Mouse (Mus musculus) liver, embryonic 12.5 days (tissue): ENCODE results near the gene Numbl. TPM values are rescaled to one million over a fixed set of nuclear protein-coding genes. Genes with fewer than 3 reads are reported as not detected.
A peak's percentile ranks its signal among the peaks of the same experiment; 100 is the strongest.

Source experiments
- ATAC-seq: fragments of 200-750 bp; cut with Nextera tagmentation; 2 replicates; pipeline ENCODE4 v1.8.0; 2017; ENCODE audit warnings: moderate number of reproducible peaks, mild to moderate bottlenecking, moderate library complexity
- H3K27ac ChIP-seq: fragments of 300-500 bp; sonication (generic); 2 replicates; pipeline ENCODE4 v1.5.1; 2016; ENCODE audit warnings: mild to moderate bottlenecking
- H3K27me3 ChIP-seq: fragments of 300-500 bp; sonication (generic); replicated peaks from 2 replicates; pipeline ENCODE4 v1.6.1; 2016; ENCODE audit warnings: mild to moderate bottlenecking, moderate library complexity
- H3K36me3 ChIP-seq: fragments of 300-500 bp; sonication (generic); 2 replicates; pipeline ENCODE4 v1.6.1; 2016; ENCODE audit warnings: mild to moderate bottlenecking, moderate library complexity
- H3K4me1 ChIP-seq: fragments of 300-500 bp; sonication (generic); 2 replicates; pipeline ENCODE4 v1.6.1; 2016
- H3K4me2 ChIP-seq: fragments of 300-500 bp; sonication (generic); 2 replicates; pipeline ENCODE4 v1.6.1; 2016; ENCODE audit warnings: mild to moderate bottlenecking, moderate library complexity
- H3K4me3 ChIP-seq: fragments of 300-500 bp; sonication (generic); 2 replicates; pipeline ENCODE4 v1.5.1; 2016; ENCODE audit warnings: mild to moderate bottlenecking, moderate library complexity
- H3K9ac ChIP-seq: fragments of 300-500 bp; sonication (generic); 2 replicates; pipeline ENCODE4 v1.6.1; 2016; ENCODE audit warnings: mild to moderate bottlenecking, moderate library complexity
- H3K9me3 ChIP-seq: fragments of 300-500 bp; sonication (generic); replicated peaks from 2 replicates; pipeline ENCODE4 v1.6.1; 2016; ENCODE audit warnings: mild to moderate bottlenecking, moderate library complexity
- WGBS: fragments of 180-500 bp; shearing (Covaris S2); methylation state at CpG from one replicate; pipeline ENCODE4 v1.1.7; 2016; ENCODE audit not compliant: insufficient replicate concordance; 5-methylcytosine and 5-hydroxymethylcytosine counted together
- polyA plus RNA-seq: library from polyadenylated mRNA; unstranded; fragments of >200 nt; fragmentation: Nextera tagmentation; extraction: Ambion mirVana; gene quantifications from 2 replicates; pipeline ENCODE4 v1.2.1, GENCODE M21; 2016

The Numbl gene
- polyA plus RNA-seq, 1 experiment from 2014 or later = 3.9 TPM

GRCm38 (mm10) chr7:27276021-27276420, 17.8 kb downstream of the Numbl start:
- H3K4me1 ChIP-seq = peaks cover 20% of the 10 kb centered on the region
- H3K9ac ChIP-seq = no peak overlapping the region
- H3K27ac ChIP-seq = no peak overlapping the region
- WGBS = 43% methylated on average over 7 of the region's 7 CpGs
- no peak overlapping the region for H3K4me3 ChIP-seq
- H3K4me2 ChIP-seq = peak overlapping the region; percentile 6; the same call in 1 of the 2 replicates
- ATAC-seq = peak; percentile 71
- no peaks in the 10 kb centered on the region for H3K27me3 ChIP-seq
- H3K36me3 ChIP-seq = peaks cover 27% of the 10 kb centered on the region
- no peaks in the 10 kb centered on the region for H3K9me3 ChIP-seq

GRCm38 (mm10) chr7:27277191-27277590, 19.0 kb downstream of the Numbl start:
- Histone ChIP-seq H3K9me3 (no peaks in the 10 kb centered on the region), H3K4me3 (no peak overlapping the region), H3K9ac (no peak overlapping the region), H3K36me3 (peaks cover 23% of the 10 kb centered on the region), H3K27ac (no peak overlapping the region), H3K27me3 (no peaks in the 10 kb centered on the region), H3K4me2 (no peak overlapping the region), H3K4me1 (peaks cover 22% of the 10 kb centered on the region)
- no peak for ATAC-seq
- 79% methylated on average over 3 of the region's 3 CpGs for WGBS

GRCm38 (mm10) chr7:27281717-27282116, 23.5 kb downstream of the Numbl start:
- peaks cover 16% of the 10 kb centered on the region for H3K4me1 ChIP-seq
- H3K9me3 ChIP-seq = no peaks in the 10 kb centered on the region
- ATAC-seq = no peak
- H3K4me3 ChIP-seq = no peak overlapping the region
- H3K27ac ChIP-seq = no peak overlapping the region
- 51% methylated on average over 13 of the region's 13 CpGs for WGBS
- peaks cover 28% of the 10 kb centered on the region for H3K27me3 ChIP-seq
- no peak overlapping the region for H3K9ac ChIP-seq
- peaks cover 20% of the 10 kb centered on the region for H3K36me3 ChIP-seq
- no peak overlapping the region for H3K4me2 ChIP-seq

- Histone ChIP-seq H3K4me3 (no peak overlapping the region), H3K4me2 (no peak overlapping the region), H3K9me3 (no peaks in the 10 kb centered on the region), H3K9ac (no peak overlapping the region), H3K4me1 (peaks cover 14% of the 10 kb centered on the region), H3K27me3 (peaks cover 31% of the 10 kb centered on the region), H3K36me3 (peaks cover 15% of the 10 kb centered on the region), H3K27ac (no peak overlapping the region)
- WGBS = 77% methylated on average over 4 of the region's 4 CpGs
- no peak for ATAC-seq
Measured at GRCm38 (mm10) chr7:27282225-27282624, 24.0 kb downstream of the Numbl start.

GRCm38 (mm10) chr7:27284865-27285697, 26.8 kb downstream of the Numbl start:
- H3K4me1 ChIP-seq = peaks cover 14% of the 10 kb centered on the region
- H3K9ac ChIP-seq = no peak overlapping the region; the same call in 1 of the 2 replicates
- ATAC-seq = peak; percentile 50
- no peak overlapping the region for H3K27ac ChIP-seq
- peaks cover 5% of the 10 kb centered on the region for H3K36me3 ChIP-seq
- H3K4me3 ChIP-seq = no peak overlapping the region
- H3K27me3 ChIP-seq = peaks cover 31% of the 10 kb centered on the region
- no peaks in the 10 kb centered on the region for H3K9me3 ChIP-seq
- peak overlapping the region; percentile 37 for H3K4me2 ChIP-seq
- WGBS = 4% methylated on average over 28 of the region's 28 CpGs

GRCm38 (mm10) chr7:27285698-27286066, 27.4 kb downstream of the Numbl start:
- peak overlapping the region; percentile 37 for H3K4me2 ChIP-seq
- H3K4me3 ChIP-seq = no peak overlapping the region
- no peak overlapping the region; the same call in 1 of the 2 replicates for H3K9ac ChIP-seq
- H3K4me1 ChIP-seq = peaks cover 14% of the 10 kb centered on the region
- H3K27me3 ChIP-seq = peaks cover 31% of the 10 kb centered on the region
- H3K36me3 ChIP-seq = peaks cover 4% of the 10 kb centered on the region
- 3% methylated on average over 8 of the region's 8 CpGs for WGBS
- H3K27ac ChIP-seq = no peak overlapping the region
- peak; percentile 50 for ATAC-seq
- H3K9me3 ChIP-seq = no peaks in the 10 kb centered on the region

GRCm38 (mm10) chr7:27288732-27289131, 30.5 kb downstream of the Numbl start:
- ATAC-seq = no peak
- H3K4me1 ChIP-seq = peaks cover 10% of the 10 kb centered on the region
- H3K9me3 ChIP-seq = no peaks in the 10 kb centered on the region
- H3K27ac ChIP-seq = no peak overlapping the region
- 73% methylated on average over 7 of the region's 7 CpGs for WGBS
- H3K4me2 ChIP-seq = no peak overlapping the region
- no peaks in the 10 kb centered on the region for H3K36me3 ChIP-seq
- H3K4me3 ChIP-seq = no peak overlapping the region
- no peak overlapping the region for H3K9ac ChIP-seq
- peaks cover 31% of the 10 kb centered on the region for H3K27me3 ChIP-seq

- no peaks in the 10 kb centered on the region for H3K36me3 ChIP-seq
- WGBS = 50% methylated on average over 2 of the region's 2 CpGs
- no peak overlapping the region for H3K27ac ChIP-seq
- no peak for ATAC-seq
- H3K4me2 ChIP-seq = no peak overlapping the region
- H3K27me3 ChIP-seq = peaks cover 14% of the 10 kb centered on the region
- peaks cover under 1% of the 10 kb centered on the region for H3K4me1 ChIP-seq
- no peak overlapping the region for H3K4me3 ChIP-seq
- no peak overlapping the region for H3K9ac ChIP-seq
- no peaks in the 10 kb centered on the region for H3K9me3 ChIP-seq
Measured at GRCm38 (mm10) chr7:27290555-27290954, 32.3 kb downstream of the Numbl start.

- Histone ChIP-seq H3K4me3 (no peak overlapping the region), H3K27ac (no peak overlapping the region), H3K9ac (no peak overlapping the region), H3K4me2 (no peak overlapping the region), H3K27me3 (peaks cover under 1% of the 10 kb centered on the region; the same call in 1 of the 2 replicates), H3K36me3 (no peaks in the 10 kb centered on the region), H3K4me1 (no peaks in the 10 kb centered on the region), H3K9me3 (no peaks in the 10 kb centered on the region)
- WGBS = 50% methylated on average over 12 of the region's 12 CpGs
- no peak for ATAC-seq
Measured at GRCm38 (mm10) chr7:27291795-27292466, 33.7 kb downstream of the Numbl start.

- Histone ChIP-seq H3K27me3 (peaks cover 5% of the 10 kb centered on the region), H3K9ac (no peak overlapping the region), H3K4me3 (no peak overlapping the region), H3K36me3 (no peaks in the 10 kb centered on the region), H3K4me2 (no peak overlapping the region), H3K9me3 (no peaks in the 10 kb centered on the region), H3K4me1 (no peaks in the 10 kb centered on the region), H3K27ac (no peak overlapping the region)
- no peak for ATAC-seq
- 55% methylated on average over 4 of the region's 4 CpGs for WGBS
Measured at GRCm38 (mm10) chr7:27295956-27296355, 37.7 kb downstream of the Numbl start.

GRCm38 (mm10) chr7:27296518-27296917, 38.3 kb downstream of the Numbl start:
- Histone ChIP-seq H3K4me3 (no peak overlapping the region), H3K4me2 (no peak overlapping the region), H3K27me3 (peaks cover 6% of the 10 kb centered on the region), H3K4me1 (no peaks in the 10 kb centered on the region), H3K36me3 (no peaks in the 10 kb centered on the region), H3K9ac (no peak overlapping the region), H3K27ac (no peak overlapping the region), H3K9me3 (no peaks in the 10 kb centered on the region)
- WGBS = 79% methylated on average over 4 of the region's 4 CpGs
- no peak for ATAC-seq

GRCm38 (mm10) chr7:27298033-27298610, 39.9 kb downstream of the Numbl start:
- no peaks in the 10 kb centered on the region for H3K4me1 ChIP-seq
- 75% methylated on average over 16 of the region's 16 CpGs for WGBS
- no peak overlapping the region for H3K4me3 ChIP-seq
- H3K4me2 ChIP-seq = no peak overlapping the region
- H3K36me3 ChIP-seq = no peaks in the 10 kb centered on the region
- peaks cover 18% of the 10 kb centered on the region for H3K27me3 ChIP-seq
- no peak for ATAC-seq
- no peak overlapping the region for H3K9ac ChIP-seq
- no peak overlapping the region for H3K27ac ChIP-seq
- H3K9me3 ChIP-seq = no peaks in the 10 kb centered on the region
